Mouse (Mus musculus) lung, embryonic 14.5 days (tissue): Measurements from ENCODE around the gene Jarid2. TPM values are rescaled to one million over a fixed set of nuclear protein-coding genes. Genes with fewer than 3 reads are reported as not detected.

Source experiments
- ATAC-seq: fragments of 200-750 bp; cut with Nextera tagmentation; 2 replicates; pipeline ENCODE4 v1.8.0; 2017; ENCODE audit warnings: mild to moderate bottlenecking, moderate TSS enrichment, moderate library complexity; ENCODE audit not compliant: insufficient read depth
- DNase-seq: peaks from one replicate; pipeline ENCODE4 v3.0.0-alpha.2; 2015
- H3K27ac ChIP-seq: fragments of 300-500 bp; sonication (generic); 2 replicates; pipeline ENCODE4 v1.5.1; 2014; ENCODE audit warnings: low read depth, mild to moderate bottlenecking, moderate library complexity
- H3K27me3 ChIP-seq: fragments of 300-500 bp; sonication (generic); 2 replicates; pipeline ENCODE4 v1.6.1; 2014; ENCODE audit warnings: low read length, control low read depth; ENCODE audit not compliant: insufficient read depth
- H3K36me3 ChIP-seq: fragments of 300-500 bp; sonication (generic); 2 replicates; pipeline ENCODE4 v1.6.1; 2014; ENCODE audit warnings: control low read depth; ENCODE audit not compliant: insufficient read depth
- H3K4me1 ChIP-seq: fragments of 300-500 bp; sonication (generic); 2 replicates; pipeline ENCODE4 v1.6.1; 2014; ENCODE audit warnings: antibody characterized with exemption, control low read depth; ENCODE audit not compliant: insufficient read depth
- H3K4me2 ChIP-seq: fragments of 300-500 bp; sonication (generic); 2 replicates; pipeline ENCODE4 v1.6.1; 2014; ENCODE audit warnings: mild to moderate bottlenecking
- H3K4me3 ChIP-seq: fragments of 300-500 bp; sonication (generic); 2 replicates; pipeline ENCODE4 v1.5.1; 2014; ENCODE audit warnings: low read depth, low read length
- H3K9ac ChIP-seq: fragments of 300-500 bp; sonication (generic); 2 replicates; pipeline ENCODE4 v1.6.1; 2014
- H3K9me3 ChIP-seq: fragments of 300-500 bp; sonication (generic); 2 replicates; pipeline ENCODE4 v1.6.1; 2016; ENCODE audit warnings: low read depth, low read length, control low read depth
- CTCF ChIP-seq: IDR thresholded peaks from 2 replicates; pipeline ENCODE4 v1.5.1; 2016; ENCODE audit warnings: antibody characterized with exemption, low read depth
- WGBS: fragments of 180-500 bp; shearing (Covaris S2); extraction: QIAGEN DNeasy Blood & Tissue Kit; methylation state at CpG from one replicate; pipeline ENCODE4 v1.1.7; 2014; 5-methylcytosine and 5-hydroxymethylcytosine counted together
- polyA plus RNA-seq: library from polyadenylated mRNA; unstranded; fragments of >200 nt; fragmentation: Nextera tagmentation; extraction: Ambion mirVana; gene quantifications from 2 replicates; pipeline ENCODE4 v1.2.1, GENCODE M21; 2014

The Jarid2 gene
- polyA plus RNA-seq, 1 experiment from 2014 or later: 18.4 TPM

DNA sequence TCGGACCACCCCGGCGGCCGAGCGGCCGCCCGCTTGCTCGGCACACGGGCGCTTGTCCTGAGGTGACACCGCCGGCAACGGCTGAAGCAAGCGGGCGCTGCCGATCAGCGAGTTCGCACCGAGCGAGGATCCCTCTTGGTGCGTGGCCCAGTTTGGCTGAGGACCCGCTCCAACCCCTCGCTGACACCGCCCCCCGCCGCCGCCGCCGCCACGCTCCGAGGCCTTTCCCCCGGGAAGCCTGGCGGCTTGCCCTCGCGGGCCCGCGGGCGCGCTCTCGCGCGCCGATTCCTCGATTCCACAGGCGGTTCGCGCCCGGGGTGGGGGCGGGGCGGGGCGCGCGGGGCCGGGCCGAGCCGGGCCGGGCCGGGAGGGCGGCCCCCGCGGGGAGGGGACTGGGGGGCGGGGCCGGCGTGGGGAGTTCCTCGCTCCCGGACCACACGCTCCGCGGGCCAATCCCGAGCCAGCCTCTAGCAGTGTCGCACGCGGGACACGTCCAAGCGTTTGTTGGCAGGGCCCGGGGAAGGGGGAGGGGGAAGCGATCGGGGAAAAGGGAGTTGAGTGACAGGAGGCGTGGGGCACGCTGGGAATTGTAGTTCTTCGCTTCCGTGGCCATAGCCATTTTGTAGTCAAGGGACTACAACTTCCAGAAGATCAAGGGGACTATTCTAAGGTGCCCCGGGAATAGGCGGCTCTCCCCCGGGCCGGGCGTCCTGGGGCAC, 1.0 kb downstream of the Jarid2 start:
- TF ChIP-seq CTCF: no peak
- WGBS: 1% methylated on average over 82 of the region's 87 CpGs
- H3K4me2 ChIP-seq: peak overlapping the region; percentile 93

DNA sequence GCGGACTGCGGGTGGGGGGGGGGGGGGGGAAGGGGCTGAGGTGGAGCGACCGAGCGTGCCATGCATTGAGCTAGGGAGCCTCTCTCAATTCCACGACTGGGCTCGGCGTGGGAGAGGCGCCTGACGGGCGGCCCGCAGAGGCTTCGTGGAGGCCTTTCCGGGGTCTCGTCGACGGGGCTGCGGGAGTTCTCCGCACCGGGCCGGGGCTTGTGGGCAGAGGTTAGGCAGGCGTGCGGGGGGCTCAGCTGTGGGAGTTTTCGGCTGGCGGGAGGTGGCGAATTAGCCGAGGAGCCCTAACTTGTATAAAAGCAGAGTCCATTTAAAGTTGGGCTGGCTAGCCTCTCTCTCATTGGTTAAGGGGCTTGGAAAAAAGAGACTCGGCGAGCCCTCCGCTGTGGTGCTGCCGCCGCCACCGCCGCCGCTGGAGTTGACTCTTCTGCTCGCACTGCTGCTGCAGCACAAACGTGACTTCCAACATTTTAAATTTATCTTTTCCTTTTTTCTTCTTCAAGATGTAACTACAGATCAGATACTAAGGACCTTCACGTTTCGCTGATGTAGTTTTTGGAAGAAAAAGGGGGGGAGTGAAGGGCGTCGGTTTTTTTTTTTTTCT, 1.8 kb downstream of the Jarid2 start:
- H3K9me3 ChIP-seq: no peaks in the 10 kb centered on the region
- WGBS: under 1% methylated on average over 36 of the region's 41 CpGs
- H3K4me2 ChIP-seq: peak overlapping the region; percentile 66
- no peak for TF ChIP-seq CTCF
- ATAC-seq (peak; percentile 80), DNase-seq (peak; percentile 94)
- no peaks in the 10 kb centered on the region; the same call in 1 of the 2 replicates for H3K4me1 ChIP-seq
- H3K27ac ChIP-seq: peak overlapping the region; percentile 94
- H3K36me3 ChIP-seq: no peaks in the 10 kb centered on the region
- peak overlapping the region; percentile 87 for H3K9ac ChIP-seq
- no peaks in the 10 kb centered on the region for H3K27me3 ChIP-seq
- H3K4me3 ChIP-seq: peak overlapping the region; percentile 71

More for the DNA sequence above, 1.0 kb downstream of the Jarid2 start:
- Histone ChIP-seq H3K27me3 (no peaks in the 10 kb centered on the region), H3K9me3 (no peaks in the 10 kb centered on the region), H3K4me1 (no peaks in the 10 kb centered on the region; the same call in 1 of the 2 replicates), H3K9ac (peak overlapping the region; percentile 87), H3K27ac (peak overlapping the region; percentile 94), H3K36me3 (no peaks in the 10 kb centered on the region), H3K4me3 (peak overlapping the region; percentile 71)
- ATAC-seq (peak; percentile 96), DNase-seq (peak; percentile 98)

DNA sequence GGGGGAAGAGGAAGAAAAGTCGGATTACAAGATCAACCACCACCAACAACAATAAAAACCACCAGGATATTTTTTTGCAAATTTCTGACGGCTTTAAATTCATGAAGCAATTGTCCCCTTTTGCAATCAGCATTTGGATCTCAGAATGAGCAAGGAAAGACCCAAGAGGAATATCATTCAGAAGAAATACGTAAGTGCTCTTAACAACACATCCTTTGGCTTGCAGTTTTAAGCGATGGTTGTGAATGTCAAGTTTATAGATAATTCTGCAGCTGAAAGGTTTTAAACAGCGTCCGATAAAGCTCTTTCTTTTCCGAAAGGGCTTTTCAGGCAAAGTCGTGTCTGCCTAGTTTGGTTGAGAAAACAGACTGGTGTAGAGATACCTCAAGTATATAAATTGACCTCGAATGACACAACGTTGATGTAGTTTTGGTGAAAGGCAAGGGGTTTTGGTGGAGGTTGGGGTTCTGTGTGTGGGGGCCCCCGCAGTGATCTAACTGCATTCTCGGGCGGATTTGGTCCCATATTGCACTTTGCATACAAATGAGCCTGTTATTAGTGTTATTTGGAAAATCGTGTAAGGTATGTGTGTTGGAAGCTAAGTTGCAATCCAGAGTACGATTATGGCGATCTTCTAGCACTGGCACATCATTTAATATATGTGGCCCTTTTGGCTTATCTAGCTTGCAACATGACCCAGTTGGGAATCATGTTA, 2.6 kb downstream of the Jarid2 start:
- under 1% methylated on average over 16 of the region's 16 CpGs for WGBS

DNA sequence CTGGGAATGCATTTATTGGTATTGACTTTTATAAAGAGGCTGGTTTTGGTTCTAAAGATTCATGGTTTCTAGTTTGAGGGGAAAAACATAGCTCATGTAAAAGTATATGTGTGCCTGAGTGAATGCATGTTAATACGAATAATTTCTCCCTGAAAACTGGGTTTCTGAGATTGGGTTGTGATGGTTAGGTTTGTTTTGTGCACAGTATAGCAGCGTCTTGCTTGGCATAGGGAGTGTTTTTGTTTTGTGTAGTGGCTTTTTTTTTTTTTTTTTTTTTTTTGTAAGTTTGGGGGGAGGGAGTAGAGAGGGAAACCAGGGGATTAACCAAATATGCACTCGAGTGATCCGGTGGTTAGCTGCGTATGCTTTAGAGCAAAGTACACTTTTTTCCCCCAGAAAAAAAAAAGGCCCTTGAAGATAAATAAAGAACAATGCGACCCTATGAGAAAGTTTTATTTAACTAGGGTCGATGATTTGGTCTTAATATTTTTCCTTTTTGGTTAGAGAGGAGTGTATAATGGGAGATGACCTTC, 3.2 kb downstream of the Jarid2 start:
- under 1% methylated on average over 7 of the region's 7 CpGs for WGBS
- H3K4me1 ChIP-seq: no peaks in the 10 kb centered on the region; the same call in 1 of the 2 replicates
- peak overlapping the region; percentile 66 for H3K4me2 ChIP-seq
- TF ChIP-seq CTCF: no peak
- H3K9me3 ChIP-seq: no peaks in the 10 kb centered on the region
- no peaks in the 10 kb centered on the region for H3K27me3 ChIP-seq
- peak overlapping the region; percentile 71 for H3K4me3 ChIP-seq
- H3K36me3 ChIP-seq: no peaks in the 10 kb centered on the region
- no peak for ATAC-seq
- peak overlapping the region; percentile 87 for H3K9ac ChIP-seq
- DNase-seq: peak; percentile 57
- H3K27ac ChIP-seq: peak overlapping the region; percentile 86; the same call in 1 of the 2 replicates

More for the DNA sequence above, 2.6 kb downstream of the Jarid2 start:
- ATAC-seq: no peak
- Histone ChIP-seq H3K4me3 (peak overlapping the region; percentile 71), H3K27ac (peak overlapping the region; percentile 94; the same call in 1 of the 2 replicates), H3K27me3 (no peaks in the 10 kb centered on the region), H3K4me1 (no peaks in the 10 kb centered on the region; the same call in 1 of the 2 replicates), H3K4me2 (peak overlapping the region; percentile 66), H3K9ac (peak overlapping the region; percentile 87), H3K36me3 (no peaks in the 10 kb centered on the region), H3K9me3 (no peaks in the 10 kb centered on the region)
- peak; percentile 31 for DNase-seq
- no peak for TF ChIP-seq CTCF

DNA sequence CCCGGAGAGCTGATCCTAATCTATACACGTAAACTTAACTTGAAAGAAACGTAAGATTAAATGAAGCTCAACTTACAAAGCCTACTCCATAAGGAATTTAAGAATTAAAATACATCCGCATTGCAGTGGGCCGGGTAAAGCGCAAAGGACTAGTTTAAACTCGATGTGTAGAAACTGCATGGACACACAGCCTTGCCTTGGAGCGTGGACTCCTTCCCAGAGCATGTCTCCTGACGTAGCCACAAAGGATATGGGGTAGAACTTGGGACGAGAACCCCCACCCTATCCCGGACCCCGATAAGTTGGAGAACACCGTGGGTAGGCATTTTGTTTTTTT, 3.7 kb downstream of the Jarid2 start:
- peak overlapping the region; percentile 86 for H3K27ac ChIP-seq
- H3K4me1 ChIP-seq: no peaks in the 10 kb centered on the region; the same call in 1 of the 2 replicates
- peak overlapping the region; percentile 66 for H3K4me2 ChIP-seq
- no peaks in the 10 kb centered on the region for H3K9me3 ChIP-seq
- H3K4me3 ChIP-seq: peak overlapping the region; percentile 71
- no peaks in the 10 kb centered on the region for H3K27me3 ChIP-seq
- no peak for TF ChIP-seq CTCF
- ATAC-seq: no peak
- H3K36me3 ChIP-seq: no peaks in the 10 kb centered on the region
- WGBS: 0% methylated on average over 13 of the region's 13 CpGs
- peak overlapping the region; percentile 87 for H3K9ac ChIP-seq
- no peak for DNase-seq

DNA sequence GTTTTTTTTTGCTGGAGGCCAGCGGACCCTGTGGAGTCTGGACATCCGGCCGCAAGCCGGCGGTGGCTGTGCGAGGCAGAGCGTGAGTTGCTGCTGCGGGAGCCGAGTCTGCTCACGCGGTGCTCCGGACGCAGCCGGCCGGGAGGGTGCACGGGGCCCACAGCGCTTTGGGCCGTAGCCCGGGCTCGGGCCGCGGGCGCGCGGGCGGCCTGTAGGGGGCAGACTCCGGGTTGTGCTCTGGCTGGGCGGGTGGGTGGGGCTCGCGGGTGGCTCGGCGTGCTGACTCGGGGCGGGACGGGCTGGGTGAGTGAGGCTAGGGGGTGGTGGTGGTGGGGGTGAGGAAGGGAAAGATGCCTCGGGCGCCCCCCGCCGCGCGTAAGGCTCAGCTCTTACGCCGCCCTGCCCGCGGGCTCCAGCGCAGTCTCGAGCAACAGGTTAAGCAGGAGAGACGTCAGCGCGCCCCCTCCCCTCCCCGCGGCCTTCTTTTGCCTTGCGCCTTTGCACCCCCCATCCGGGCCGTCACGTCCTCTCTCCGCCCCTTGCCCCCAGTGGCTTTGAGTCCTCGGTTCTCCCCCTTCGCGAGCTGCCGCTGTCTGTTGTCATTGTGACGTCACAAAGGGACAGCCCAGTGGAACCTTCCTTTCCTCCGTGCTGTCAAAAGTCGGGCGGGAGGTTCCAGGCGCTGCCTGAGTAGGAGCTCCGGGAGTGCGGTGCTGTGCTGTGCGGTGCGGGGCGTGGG, 4.3 kb downstream of the Jarid2 start:
- peak overlapping the region; percentile 87 for H3K9ac ChIP-seq
- H3K4me1 ChIP-seq: no peaks in the 10 kb centered on the region; the same call in 1 of the 2 replicates
- H3K36me3 ChIP-seq: no peaks in the 10 kb centered on the region
- H3K4me2 ChIP-seq: peak overlapping the region; percentile 66
- H3K4me3 ChIP-seq: peak overlapping the region; percentile 71
- H3K27ac ChIP-seq: peak overlapping the region; percentile 86
- no peaks in the 10 kb centered on the region for H3K27me3 ChIP-seq
- under 1% methylated on average over 68 of the region's 71 CpGs for WGBS
- ATAC-seq (peak; percentile 38), DNase-seq (peak; percentile 89)
- H3K9me3 ChIP-seq: no peaks in the 10 kb centered on the region
- TF ChIP-seq CTCF: peak; percentile 46; the same call in 1 of the 2 replicates
